Mouse (Mus musculus): ENCODE results near the gene Tnnt3. TPM values are rescaled to one million over a fixed set of nuclear protein-coding genes. Genes with fewer than 3 reads are reported as not detected.

Tnnt3 gene
- polyA plus RNA-seq, 1 experiment from 2014 or later: 24.5 TPM

GRCm38 (mm10) chr7:142529350-142529749 lies 30.7 kb downstream of the Tnnt3 start:
- Histone ChIP-seq H3K27ac (replicated peaks) (no peak overlapping the region), H3K4me2 (no peak overlapping the region), H3K27me3 (peaks cover 23% of the 10 kb centered on the region), H3K4me1 (replicated peaks) (peaks cover 59% of the 10 kb centered on the region), H3K4me3 (replicated peaks) (no peak overlapping the region), H3K9me3 (replicated peaks) (no peaks in the 10 kb centered on the region), H3K36me3 (replicated peaks) (no peaks in the 10 kb centered on the region), H3K9ac (no peak overlapping the region)
- WGBS (ENCODE audit: insufficient replicate concordance): 34% methylated on average over 10 of the region's 10 CpGs
- no peak for ATAC-seq (ENCODE audit: insufficient read depth)

- Histone ChIP-seq H3K27me3 (peaks cover 23% of the 10 kb centered on the region), H3K9me3 (replicated peaks) (no peaks in the 10 kb centered on the region), H3K9ac (no peak overlapping the region), H3K4me1 (replicated peaks) (peaks cover 57% of the 10 kb centered on the region), H3K27ac (replicated peaks) (no peak overlapping the region), H3K4me3 (replicated peaks) (no peak overlapping the region), H3K36me3 (replicated peaks) (0 out of 2 replicates have a peak, but pooled peaks cover 3% of the 10 kb centered on the region), H3K4me2 (peak overlapping the region; percentile 87; the same call in 1 of the 2 replicates)
- no peak for ATAC-seq (ENCODE audit: insufficient read depth)
- WGBS (ENCODE audit: insufficient replicate concordance): 62% methylated on average over 4 of the region's 4 CpGs
Measured at GRCm38 (mm10) chr7:142531973-142532521, 33.4 kb downstream of the Tnnt3 start.

- Histone ChIP-seq H3K4me1 (replicated peaks) (peaks cover 57% of the 10 kb centered on the region), H3K9me3 (replicated peaks) (no peaks in the 10 kb centered on the region), H3K9ac (peak within 1 kb of the TSS; percentile 80), H3K4me2 (peak within 1 kb of the TSS; percentile 87), H3K27me3 (peaks cover 23% of the 10 kb centered on the region), H3K36me3 (replicated peaks) (0 out of 2 replicates have a peak, but pooled peaks cover 3% of the 10 kb centered on the region), H3K27ac (replicated peaks) (peak within 1 kb of the TSS; percentile 89), H3K4me3 (replicated peaks) (peak within 1 kb of the TSS; percentile 82)
- peak; percentile 47 for ATAC-seq (ENCODE audit: insufficient read depth)
- WGBS (ENCODE audit: insufficient replicate concordance): 4% methylated on average over 17 of the region's 17 CpGs
Measured at GRCm38 (mm10) chr7:142532671-142533058, 34.0 kb downstream of the Tnnt3 start, which contains the start of gene Mrpl23. Gene Mrpl23, plus strand, starts transcription at chr7:142532686.

- Histone ChIP-seq H3K4me1 (replicated peaks) (peaks cover 59% of the 10 kb centered on the region), H3K27ac (replicated peaks) (peak overlapping the region; percentile 89), H3K9ac (peak overlapping the region; percentile 80), H3K4me2 (peak overlapping the region; percentile 87), H3K9me3 (replicated peaks) (no peaks in the 10 kb centered on the region), H3K4me3 (replicated peaks) (peak overlapping the region; percentile 82), H3K27me3 (peaks cover 23% of the 10 kb centered on the region), H3K36me3 (replicated peaks) (0 out of 2 replicates have a peak, but pooled peaks cover 3% of the 10 kb centered on the region)
- ATAC-seq (ENCODE audit: insufficient read depth): peak; percentile 75
- WGBS (ENCODE audit: insufficient replicate concordance): under 1% methylated on average over 44 of the region's 44 CpGs
Measured at GRCm38 (mm10) chr7:142533059-142533855, 34.6 kb downstream of the Tnnt3 start.

GRCm38 (mm10) chr7:142535116-142535515 lies 36.5 kb downstream of the Tnnt3 start:
- Histone ChIP-seq H3K4me3 (replicated peaks) (no peak overlapping the region), H3K4me2 (no peak overlapping the region), H3K27ac (replicated peaks) (peak overlapping the region; percentile 89), H3K9me3 (replicated peaks) (no peaks in the 10 kb centered on the region), H3K9ac (0 out of 2 replicates have a peak overlapping the region, but pooled peaks have one; percentile 1), H3K4me1 (replicated peaks) (peaks cover 60% of the 10 kb centered on the region), H3K36me3 (replicated peaks) (0 out of 2 replicates have a peak, but pooled peaks cover 3% of the 10 kb centered on the region), H3K27me3 (peaks cover 23% of the 10 kb centered on the region)
- WGBS (ENCODE audit: insufficient replicate concordance): 64% methylated on average over 4 of the region's 4 CpGs
- ATAC-seq (ENCODE audit: insufficient read depth): no peak

GRCm38 (mm10) chr7:142535832-142536231 lies 37.2 kb downstream of the Tnnt3 start:
- peaks cover 60% of the 10 kb centered on the region for H3K4me1 ChIP-seq (replicated peaks)
- peaks cover 4% of the 10 kb centered on the region; the same call in 1 of the 2 replicates for H3K36me3 ChIP-seq (replicated peaks)
- peak; percentile 6; the same call in 1 of the 2 replicates for ATAC-seq (ENCODE audit: insufficient read depth)
- H3K27me3 ChIP-seq: peaks cover 19% of the 10 kb centered on the region
- no peak overlapping the region for H3K4me3 ChIP-seq (replicated peaks)
- no peak overlapping the region for H3K9ac ChIP-seq
- peak overlapping the region; percentile 89 for H3K27ac ChIP-seq (replicated peaks)
- WGBS (ENCODE audit: insufficient replicate concordance): 72% methylated on average over 5 of the region's 5 CpGs
- no peak overlapping the region for H3K4me2 ChIP-seq
- no peaks in the 10 kb centered on the region for H3K9me3 ChIP-seq (replicated peaks)

GRCm38 (mm10) chr7:142537181-142537580 lies 38.5 kb downstream of the Tnnt3 start:
- no peaks in the 10 kb centered on the region for H3K9me3 ChIP-seq (replicated peaks)
- H3K27ac ChIP-seq (replicated peaks): peak overlapping the region; percentile 68
- H3K36me3 ChIP-seq (replicated peaks): peaks cover 9% of the 10 kb centered on the region; the same call in 1 of the 2 replicates
- no peak overlapping the region for H3K9ac ChIP-seq
- no peak overlapping the region for H3K4me3 ChIP-seq (replicated peaks)
- H3K27me3 ChIP-seq: peaks cover 6% of the 10 kb centered on the region; the same call in 1 of the 2 replicates
- WGBS (ENCODE audit: insufficient replicate concordance): 76% methylated on average over 5 of the region's 5 CpGs
- H3K4me1 ChIP-seq (replicated peaks): peaks cover 60% of the 10 kb centered on the region
- ATAC-seq (ENCODE audit: insufficient read depth): no peak
- no peak overlapping the region for H3K4me2 ChIP-seq

- no peak overlapping the region for H3K4me3 ChIP-seq (replicated peaks)
- peaks cover 57% of the 10 kb centered on the region for H3K4me1 ChIP-seq (replicated peaks)
- no peak overlapping the region for H3K9ac ChIP-seq
- no peak overlapping the region for H3K4me2 ChIP-seq
- H3K27ac ChIP-seq (replicated peaks): peak overlapping the region; percentile 68
- H3K9me3 ChIP-seq (replicated peaks): no peaks in the 10 kb centered on the region
- ATAC-seq (ENCODE audit: insufficient read depth): no peak
- H3K36me3 ChIP-seq (replicated peaks): peaks cover 9% of the 10 kb centered on the region; the same call in 1 of the 2 replicates
- WGBS (ENCODE audit: insufficient replicate concordance): 13% methylated on average over 6 of the region's 6 CpGs
- H3K27me3 ChIP-seq: no peaks in the 10 kb centered on the region
Measured at GRCm38 (mm10) chr7:142537879-142538278, 39.2 kb downstream of the Tnnt3 start.

GRCm38 (mm10) chr7:142538291-142538690 lies 39.7 kb downstream of the Tnnt3 start:
- H3K27ac ChIP-seq (replicated peaks): peak overlapping the region; percentile 29
- no peaks in the 10 kb centered on the region for H3K9me3 ChIP-seq (replicated peaks)
- no peak for ATAC-seq (ENCODE audit: insufficient read depth)
- H3K9ac ChIP-seq: no peak overlapping the region
- H3K27me3 ChIP-seq: no peaks in the 10 kb centered on the region
- peaks cover 56% of the 10 kb centered on the region for H3K4me1 ChIP-seq (replicated peaks)
- H3K4me3 ChIP-seq (replicated peaks): no peak overlapping the region
- H3K36me3 ChIP-seq (replicated peaks): peaks cover 9% of the 10 kb centered on the region; the same call in 1 of the 2 replicates
- WGBS (ENCODE audit: insufficient replicate concordance): 42% methylated on average over 4 of the region's 4 CpGs
- H3K4me2 ChIP-seq: no peak overlapping the region

- no peak for ATAC-seq (ENCODE audit: insufficient read depth)
- peaks cover 9% of the 10 kb centered on the region; the same call in 1 of the 2 replicates for H3K36me3 ChIP-seq (replicated peaks)
- H3K27me3 ChIP-seq: no peaks in the 10 kb centered on the region
- H3K4me1 ChIP-seq (replicated peaks): peaks cover 52% of the 10 kb centered on the region
- no peaks in the 10 kb centered on the region for H3K9me3 ChIP-seq (replicated peaks)
- H3K4me3 ChIP-seq (replicated peaks): no peak overlapping the region
- peak overlapping the region; percentile 29 for H3K27ac ChIP-seq (replicated peaks)
- no peak overlapping the region for H3K9ac ChIP-seq
- H3K4me2 ChIP-seq: no peak overlapping the region
- WGBS (ENCODE audit: insufficient replicate concordance): 32% methylated on average over 6 of the region's 6 CpGs
Measured at GRCm38 (mm10) chr7:142538766-142539165, 40.1 kb downstream of the Tnnt3 start.

- Histone ChIP-seq H3K9me3 (replicated peaks) (no peaks in the 10 kb centered on the region), H3K4me3 (replicated peaks) (no peak overlapping the region), H3K27ac (replicated peaks) (no peak overlapping the region), H3K27me3 (no peaks in the 10 kb centered on the region), H3K4me2 (no peak overlapping the region), H3K36me3 (replicated peaks) (peaks cover 9% of the 10 kb centered on the region; the same call in 1 of the 2 replicates), H3K4me1 (replicated peaks) (peaks cover 41% of the 10 kb centered on the region), H3K9ac (no peak overlapping the region)
- no peak for ATAC-seq (ENCODE audit: insufficient read depth)
- 65% methylated on average over 8 of the region's 8 CpGs for WGBS (ENCODE audit: insufficient replicate concordance)
Measured at GRCm38 (mm10) chr7:142539828-142540227, 41.2 kb downstream of the Tnnt3 start.

Data from liver, embryonic 15.5 days (tissue).